Mouse (Mus musculus) thymus, postnatal 4 days (tissue): ENCODE data around the gene Tmtc3.
"Not testable (repeated sequence)": the region's sequence is repeated elsewhere in the genome, so short reads cannot be mapped to it uniquely, and the experiment has no call there.

Experiments
- DNase-seq: peaks from one replicate; pipeline ENCODE4 v3.0.0; 2021

The Tmtc3 gene

GRCm38 (mm10) chr10:100487097-100487978, at the start of gene Tmtc3, which contains the start of gene Cep290:
Tmtc3 (minus strand) TSS chr10:100487350.
Cep290 (plus strand) TSS chr10:100487558.
- DNase-seq = peak; percentile 82

GRCm38 (mm10) chr10:100524499-100525390, 37.6 kb upstream of the Tmtc3 start:
- DNase-seq = no peak

- no peak for DNase-seq
Measured at GRCm38 (mm10) chr10:100522330-100522729, 35.2 kb upstream of the Tmtc3 start.

- no peak for DNase-seq
Measured at GRCm38 (mm10) chr10:100521617-100522016, 34.5 kb upstream of the Tmtc3 start.

- DNase-seq = no peak
Measured at GRCm38 (mm10) chr10:100508170-100508569, 21.0 kb upstream of the Tmtc3 start.

GRCm38 (mm10) chr10:100498309-100498708, 11.2 kb upstream of the Tmtc3 start:
- DNase-seq = no peak

GRCm38 (mm10) chr10:100491916-100492315, 4.8 kb upstream of the Tmtc3 start:
- DNase-seq = no peak

- DNase-seq = no peak
Measured at GRCm38 (mm10) chr10:100486701-100487096, 451 bp downstream of the Tmtc3 start.

GRCm38 (mm10) chr10:100479538-100479937, 7.6 kb downstream of the Tmtc3 start:
- no peak for DNase-seq

- DNase-seq = no peak
Measured at GRCm38 (mm10) chr10:100475040-100475439, 12.1 kb downstream of the Tmtc3 start.

- DNase-seq = no peak
Measured at GRCm38 (mm10) chr10:100460515-100460914, 26.6 kb downstream of the Tmtc3 start.

- DNase-seq = no peak
Measured at GRCm38 (mm10) chr10:100449394-100449793, 37.8 kb downstream of the Tmtc3 start.

- no peak for DNase-seq
Measured at GRCm38 (mm10) chr10:100427592-100427991, 59.6 kb downstream of the Tmtc3 start.

GRCm38 (mm10) chr10:100415566-100415965, 71.6 kb downstream of the Tmtc3 start:
- no peak for DNase-seq

GRCm38 (mm10) chr10:100402301-100402700, 84.8 kb downstream of the Tmtc3 start:
- not testable (repeated sequence) for DNase-seq
